Mouse (Mus musculus) spleen, postnatal 4 days (tissue): Measurements from ENCODE around the gene Krt14.

ENCODE experiments used
- DNase-seq, 2 experiments: peaks; one replicate each; pipeline ENCODE4 v3.0.0; 2022; ENCODE audit warnings: low spot score in 2 of 2

The Krt14 gene

GRCm38 (mm10) chr11:100207498-100207897, at the start of gene Krt14:
TSS of gene Krt14 (minus strand) at chr11:100207548.
- no peak for DNase-seq

- no peak for DNase-seq
These were observed 48.2 kb upstream of the Krt14 start for GRCm38 (mm10) chr11:100255514-100255913.

DNA sequence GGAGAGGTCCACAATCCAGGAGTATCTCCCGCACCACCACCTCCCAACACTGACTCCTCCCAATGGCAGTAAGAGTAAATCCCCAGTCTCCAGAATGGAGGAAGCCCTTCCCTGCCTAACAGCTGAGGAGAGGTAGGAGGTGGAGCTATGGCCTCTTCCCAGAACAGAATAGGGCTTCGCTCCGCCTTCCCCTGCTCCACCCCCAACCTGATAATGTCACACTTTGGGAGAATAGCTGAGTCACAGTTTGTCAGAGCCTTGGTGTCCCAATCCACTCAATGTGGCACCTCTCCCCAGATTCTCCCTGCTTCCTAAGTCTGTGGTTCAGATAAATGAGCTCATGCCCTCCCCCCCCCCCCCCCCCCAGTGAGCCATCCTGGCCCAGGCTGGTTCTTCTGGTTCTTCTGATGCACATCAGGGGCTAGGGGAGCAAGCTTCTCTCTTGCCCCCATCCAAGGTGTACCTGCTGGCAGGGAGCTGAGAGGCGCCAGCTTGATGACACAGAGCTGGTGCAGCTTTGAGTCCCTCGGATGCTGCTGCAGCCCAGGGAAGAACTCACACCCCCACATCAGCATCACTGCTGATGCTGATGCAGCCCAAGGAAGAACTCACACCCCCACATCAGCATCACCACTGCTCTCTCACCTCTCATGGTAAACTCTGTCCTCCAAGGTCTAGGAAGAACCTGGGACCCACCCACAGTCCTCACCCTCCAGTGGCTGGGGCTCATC, 47.2 kb upstream of the Krt14 start:
- DNase-seq, result no peak

DNA sequence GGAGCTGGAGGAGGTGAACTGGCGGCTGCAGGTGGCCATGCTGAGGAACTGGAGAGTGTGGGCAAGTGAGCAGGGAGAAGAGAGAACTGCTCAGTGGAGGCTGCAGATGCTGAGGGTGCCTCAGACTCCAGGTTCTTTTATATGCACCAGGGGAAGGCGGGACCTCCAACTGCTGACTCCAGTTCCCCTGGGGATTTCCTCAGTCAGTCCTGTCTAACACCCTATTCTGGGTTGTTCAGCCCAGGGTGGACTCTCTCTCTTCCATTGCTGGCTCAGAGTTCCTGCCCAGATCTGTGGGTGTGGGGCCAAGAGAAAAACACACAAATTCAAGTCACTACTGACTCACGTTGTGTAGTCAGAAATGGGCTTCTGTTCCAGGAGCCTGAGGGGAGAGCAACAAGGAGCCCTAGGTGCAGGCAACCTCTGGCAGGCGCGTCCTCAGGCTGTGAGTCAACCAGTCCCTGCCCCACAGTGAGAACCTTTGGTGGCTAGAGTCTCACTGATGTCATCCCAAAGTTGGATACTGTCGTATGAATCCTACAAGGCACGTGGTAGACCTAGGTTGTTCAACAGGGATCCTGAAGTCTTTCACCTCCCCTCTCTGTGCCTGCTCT, 41.6 kb upstream of the Krt14 start, which contains the start of gene Krt16:
Krt16 (minus strand) TSS at position 51 of the 614 bp plus-strand sequence.
- no peak for DNase-seq

GRCm38 (mm10) chr11:100246471-100246870, 39.1 kb upstream of the Krt14 start:
- peak in 1 of 2 experiments; percentile 52 for DNase-seq

GRCm38 (mm10) chr11:100240272-100240671, 32.9 kb upstream of the Krt14 start:
- DNase-seq, result peak in 1 of 2 experiments; percentile 2

- DNase-seq, result no peak
These were observed 14.4 kb upstream of the Krt14 start for GRCm38 (mm10) chr11:100221741-100222140.

- no peak for DNase-seq
These were observed 12.0 kb upstream of the Krt14 start for GRCm38 (mm10) chr11:100219304-100219703.

- DNase-seq, result no peak
These were observed 1.2 kb upstream of the Krt14 start for GRCm38 (mm10) chr11:100208542-100208941.

DNA sequence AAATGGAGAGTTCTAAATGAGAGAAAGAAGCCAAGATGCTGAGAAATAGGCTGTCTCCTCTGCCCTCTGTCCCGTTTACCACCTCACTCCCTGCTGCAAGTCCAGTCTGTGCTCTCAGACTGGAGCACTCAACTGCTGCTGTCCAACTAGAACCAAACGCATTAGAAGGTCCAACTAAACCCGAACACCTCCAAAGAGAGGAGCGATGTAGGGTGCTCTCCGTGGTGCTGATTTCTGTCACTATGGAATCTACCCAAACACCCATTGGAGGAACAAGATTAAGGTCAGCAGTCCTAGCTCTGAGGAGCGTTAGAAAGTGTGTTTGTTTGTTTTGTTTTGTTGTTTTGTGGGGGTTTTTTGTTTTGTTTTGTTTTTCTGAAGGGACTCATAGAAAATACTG, 3.9 kb downstream of the Krt14 start:
- no peak for DNase-seq

GRCm38 (mm10) chr11:100202906-100203305, 4.4 kb downstream of the Krt14 start:
- no peak for DNase-seq

GRCm38 (mm10) chr11:100200104-100200820, 7.1 kb downstream of the Krt14 start:
- no peak for DNase-seq

DNA sequence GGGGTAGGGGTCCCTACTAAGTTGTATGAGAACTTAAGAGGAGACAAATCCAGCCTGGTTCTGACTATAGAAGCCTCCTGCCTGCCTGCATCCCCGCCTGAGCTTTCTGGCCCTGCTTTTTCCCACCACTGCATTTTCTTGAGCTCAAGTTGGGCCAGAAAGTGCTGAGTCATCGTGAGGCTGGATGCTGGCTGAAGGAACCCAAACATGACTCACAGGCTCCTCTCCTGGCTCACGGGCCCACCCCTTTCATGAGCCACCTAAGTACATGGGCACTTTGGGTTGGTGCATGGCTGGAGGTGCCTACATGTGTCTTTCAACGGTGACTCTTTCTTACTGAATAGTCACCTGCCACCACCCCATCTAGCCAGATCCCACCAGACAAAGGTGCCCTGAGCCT, 8.7 kb downstream of the Krt14 start:
- no peak for DNase-seq

DNA sequence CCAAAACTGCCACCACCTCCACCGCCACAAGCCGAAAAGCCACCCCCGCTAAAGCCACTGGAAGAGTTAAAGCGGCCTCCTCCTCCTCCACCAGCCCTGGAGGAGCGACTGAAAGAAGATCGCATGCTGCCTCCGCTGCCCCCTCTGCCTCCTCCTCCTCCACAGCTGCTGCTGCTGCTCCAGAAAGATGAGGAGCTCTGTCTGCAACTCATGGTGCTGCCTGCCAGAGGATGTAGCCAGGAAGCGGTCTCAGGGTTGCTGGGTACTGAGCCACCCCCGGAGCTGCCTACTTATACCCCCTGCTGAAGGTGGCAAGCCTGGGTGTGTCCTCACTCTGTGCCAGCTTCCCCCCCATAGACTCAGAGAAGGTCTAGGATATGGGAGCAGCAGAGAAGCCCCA, 14.4 kb downstream of the Krt14 start, which contains the start of gene Krt9:
Krt9 (minus strand) TSS at position 255 of the 400 bp plus-strand sequence.
- DNase-seq, result no peak

GRCm38 (mm10) chr11:100191820-100192219, 15.5 kb downstream of the Krt14 start:
- DNase-seq, result no peak

GRCm38 (mm10) chr11:100186736-100187135, 20.6 kb downstream of the Krt14 start:
- DNase-seq, result no peak

GRCm38 (mm10) chr11:100181725-100182124, 25.6 kb downstream of the Krt14 start:
- DNase-seq, result no peak

DNA sequence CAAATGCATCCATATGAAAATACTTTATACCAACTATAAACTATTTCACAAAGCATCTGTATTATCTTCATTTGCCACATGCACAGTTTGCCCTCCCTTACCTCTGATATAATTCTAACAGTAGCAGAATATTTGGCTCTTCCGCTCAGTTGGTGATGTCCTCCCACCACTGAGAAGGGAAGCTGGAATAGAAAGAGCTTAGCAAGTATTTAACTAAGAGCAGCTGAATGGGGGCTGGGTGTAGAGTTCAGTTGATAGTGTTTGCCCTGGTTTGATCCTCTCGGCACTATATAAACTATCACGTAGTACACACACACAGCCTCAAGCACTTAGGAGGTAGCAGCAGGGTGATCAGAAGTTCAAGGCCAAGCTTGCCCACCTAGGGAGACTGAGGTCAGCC, 28.1 kb downstream of the Krt14 start:
- DNase-seq, result no peak

GRCm38 (mm10) chr11:100178307-100178706, 29.0 kb downstream of the Krt14 start:
- no peak for DNase-seq

DNA sequence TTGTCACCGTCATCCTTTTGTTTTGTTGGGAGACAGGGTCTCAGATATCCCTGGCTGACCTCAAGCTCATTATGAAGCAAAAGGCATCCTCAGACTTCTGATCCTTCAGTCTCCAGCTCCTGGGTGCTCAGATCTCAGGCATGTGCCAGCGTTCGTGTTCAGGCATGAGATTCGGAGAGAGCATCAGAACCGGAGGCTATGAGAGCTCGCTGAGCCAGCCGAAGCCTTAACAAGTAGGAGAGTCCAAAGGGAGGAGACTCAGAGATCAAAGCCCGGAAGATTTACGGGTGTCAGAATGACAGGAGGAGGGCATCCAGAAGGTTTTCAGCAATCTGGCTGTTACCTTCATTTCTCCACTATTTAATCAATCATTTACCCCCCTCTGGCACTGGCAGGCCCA, 30.6 kb downstream of the Krt14 start:
- DNase-seq, result no peak

DNA sequence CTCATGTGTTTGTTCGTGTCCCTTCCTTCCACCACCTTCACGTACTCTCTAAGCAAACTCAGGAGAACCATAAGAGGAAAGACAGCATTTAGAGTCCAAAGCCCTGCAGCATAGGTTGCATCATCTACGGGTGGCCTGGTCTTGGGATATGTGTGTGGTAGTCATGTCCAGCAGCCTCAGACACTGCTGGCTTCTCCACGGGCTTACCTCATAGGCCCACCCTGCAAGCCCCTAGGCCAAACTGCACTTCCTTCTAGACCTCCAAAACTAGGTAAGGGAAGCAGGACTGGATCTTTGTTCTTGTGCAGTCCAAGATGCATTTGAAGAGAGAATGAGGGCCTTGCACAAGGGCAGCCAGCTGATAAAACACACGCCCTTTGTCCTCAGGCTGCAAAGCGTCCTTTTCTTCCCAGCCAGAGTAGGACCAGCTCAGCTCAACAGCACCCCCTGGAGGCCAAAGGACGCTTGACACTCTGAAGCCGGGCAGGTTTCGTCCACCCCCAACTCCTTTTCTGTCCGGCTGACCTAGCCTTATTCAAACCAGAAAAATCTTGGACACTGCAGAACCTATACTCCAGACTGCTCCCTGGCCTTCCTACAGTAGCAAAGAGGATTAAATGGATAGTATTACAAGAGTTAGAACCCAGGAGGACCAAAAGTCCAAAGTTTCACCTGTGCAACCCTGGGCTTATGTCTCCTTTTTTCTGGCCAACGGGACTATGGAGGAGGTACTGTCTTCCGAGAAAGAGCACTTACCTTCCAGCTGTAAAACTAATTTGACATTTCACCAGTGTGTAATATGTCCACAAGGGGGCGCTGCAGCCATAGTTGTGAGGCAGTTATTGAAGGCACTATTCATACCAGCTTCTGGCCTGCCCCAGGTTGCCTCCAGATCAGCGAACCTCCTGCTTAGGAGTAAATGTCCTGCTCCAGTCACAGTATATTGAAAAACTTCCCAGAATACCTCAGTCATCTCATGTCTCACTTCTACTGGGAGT, 38.3 kb downstream of the Krt14 start:
- DNase-seq, result peak; percentile 34 to 77
